Mouse (Mus musculus): ENCODE measurements around the gene Cep290. TPM values are rescaled to one million over a fixed set of nuclear protein-coding genes. Genes with fewer than 3 reads are reported as not detected.
A peak's percentile ranks its signal among the peaks of the same experiment; 100 is the strongest.

The Cep290 gene
- polyA plus RNA-seq, 1 experiment from 2014 or later = 4.2 TPM

DNA sequence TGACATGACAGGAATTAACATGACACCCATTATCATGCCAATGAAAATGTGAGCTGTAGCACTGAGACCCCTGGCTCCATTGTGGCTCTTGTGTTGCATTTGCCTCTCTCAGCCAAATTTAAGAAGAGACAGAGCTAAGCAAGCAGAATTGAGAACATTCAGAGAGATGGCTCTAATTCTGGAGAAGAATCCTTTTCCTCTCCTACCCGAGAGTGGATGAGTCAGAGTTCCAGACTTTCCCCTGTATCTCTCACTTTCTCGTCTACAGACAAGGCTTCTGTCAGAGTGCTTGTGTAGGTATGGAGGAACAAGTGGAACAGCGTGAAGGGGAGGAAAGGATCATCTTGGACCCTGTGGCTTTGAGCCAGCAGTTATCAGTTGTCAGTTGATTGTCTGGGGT, 76.8 kb downstream of the Cep290 start:
- Histone ChIP-seq H3K4me1 (ENCODE audit: control insufficient read depth in 2 of 2, insufficient read depth in 2 of 2, low read length in 2 of 2) (no peaks in the 10 kb centered on the region), H3K27me3 (ENCODE audit: control insufficient read depth, insufficient read depth, low read length) (no peaks in the 10 kb centered on the region), H3K27ac (replicated peaks in 1 of 2; ENCODE audit: control insufficient read depth in 1 of 2, insufficient read depth in 1 of 2, low read depth in 2 of 2, low read length in 2 of 2) (no peak overlapping the region), H3K4me3 (ENCODE audit: control insufficient read depth in 1 of 2, insufficient read depth in 1 of 2, low read depth in 1 of 2, low read length in 2 of 2) (no peak overlapping the region), H3K9ac (ENCODE audit: low read length) (no peak overlapping the region), H3K4me2 (ENCODE audit: low read length) (no peak overlapping the region), H3K9me3 (ENCODE audit: control insufficient read depth, low read length) (no peaks in the 10 kb centered on the region), H3K36me3 (ENCODE audit: control insufficient read depth, insufficient read depth, low read length) (peaks cover 17% of the 10 kb centered on the region)
- WGBS = 48% methylated on average over 3 of the region's 3 CpGs
- no peak for ATAC-seq (ENCODE audit: insufficient number of reproducible peaks, insufficient read depth, low FRiP score, low read depth)

DNA sequence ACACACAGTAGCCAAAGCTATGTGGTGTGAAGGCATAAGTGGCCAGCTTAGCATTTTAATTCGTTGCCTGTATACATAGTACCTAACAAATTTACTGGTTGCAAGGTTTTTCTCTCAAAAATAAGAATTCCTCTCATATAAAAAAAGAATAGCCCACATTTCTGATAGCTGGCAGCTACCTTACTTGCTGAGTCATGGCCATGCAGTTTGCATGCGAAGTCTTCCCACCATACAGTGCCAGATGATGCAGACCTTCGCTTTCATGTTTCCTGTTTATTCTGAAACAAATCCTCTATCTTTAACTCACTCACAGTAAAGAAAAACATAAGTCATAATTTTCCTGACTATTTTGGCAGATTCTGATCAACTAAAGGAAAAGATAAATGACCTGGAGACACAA, 84.3 kb downstream of the Cep290 start:
- WGBS = 85% methylated on average over 3 of the region's 3 CpGs
- no peak overlapping the region for H3K4me2 ChIP-seq (ENCODE audit: low read length)
- ATAC-seq (ENCODE audit: insufficient number of reproducible peaks, insufficient read depth, low FRiP score, low read depth) = no peak
- H3K9ac ChIP-seq (ENCODE audit: low read length) = no peak overlapping the region
- H3K27me3 ChIP-seq (ENCODE audit: control insufficient read depth, insufficient read depth, low read length) = no peaks in the 10 kb centered on the region
- H3K4me1 ChIP-seq (ENCODE audit: control insufficient read depth in 2 of 2, insufficient read depth in 2 of 2, low read length in 2 of 2) = no peaks in the 10 kb centered on the region
- H3K4me3 ChIP-seq (ENCODE audit: control insufficient read depth in 1 of 2, insufficient read depth in 1 of 2, low read depth in 1 of 2, low read length in 2 of 2) = no peak overlapping the region
- H3K27ac ChIP-seq (replicated peaks in 1 of 2; ENCODE audit: control insufficient read depth in 1 of 2, insufficient read depth in 1 of 2, low read depth in 2 of 2, low read length in 2 of 2) = no peak overlapping the region
- no peaks in the 10 kb centered on the region for H3K9me3 ChIP-seq (ENCODE audit: control insufficient read depth, low read length)
- H3K36me3 ChIP-seq (ENCODE audit: control insufficient read depth, insufficient read depth, low read length) = peaks cover 38% of the 10 kb centered on the region

DNA sequence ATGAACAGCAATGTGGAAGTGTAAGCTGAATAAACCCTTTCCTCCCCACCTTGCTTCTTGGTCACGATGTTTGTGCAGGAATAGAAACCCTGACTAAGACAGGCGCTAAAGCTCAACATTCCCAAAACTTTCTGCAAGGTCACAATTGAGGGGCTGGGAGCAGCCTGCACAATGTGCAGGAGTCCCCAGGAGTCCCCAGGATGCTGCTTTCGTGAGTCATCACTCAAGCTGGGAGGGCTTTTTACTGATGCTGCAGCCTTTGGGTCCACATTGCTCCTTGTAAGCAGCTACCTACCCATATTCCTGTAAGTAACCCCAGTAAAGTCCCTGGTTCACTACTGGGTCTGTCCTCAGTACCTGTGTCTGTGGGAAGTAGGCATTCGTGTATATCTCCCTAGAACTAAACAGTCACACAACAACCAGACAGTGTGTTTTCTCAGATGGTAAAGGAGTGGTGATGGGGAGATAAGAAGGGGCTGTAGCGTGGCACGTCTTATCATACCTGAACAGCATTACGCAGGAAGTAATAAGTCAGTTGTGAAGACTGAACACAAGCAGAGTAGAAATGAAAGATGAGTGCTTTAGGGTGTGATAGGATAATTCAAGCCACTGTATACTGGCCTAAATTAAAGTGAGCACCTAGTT, 87.3 kb downstream of the Cep290 start:
- WGBS = 79% methylated on average over 7 of the region's 7 CpGs
- Histone ChIP-seq H3K4me1 (ENCODE audit: control insufficient read depth in 2 of 2, insufficient read depth in 2 of 2, low read length in 2 of 2) (no peaks in the 10 kb centered on the region), H3K27ac (replicated peaks in 1 of 2; ENCODE audit: control insufficient read depth in 1 of 2, insufficient read depth in 1 of 2, low read depth in 2 of 2, low read length in 2 of 2) (no peak overlapping the region), H3K27me3 (ENCODE audit: control insufficient read depth, insufficient read depth, low read length) (no peaks in the 10 kb centered on the region), H3K4me2 (ENCODE audit: low read length) (no peak overlapping the region), H3K4me3 (ENCODE audit: control insufficient read depth in 1 of 2, insufficient read depth in 1 of 2, low read depth in 1 of 2, low read length in 2 of 2) (no peak overlapping the region), H3K36me3 (ENCODE audit: control insufficient read depth, insufficient read depth, low read length) (peaks cover 41% of the 10 kb centered on the region), H3K9me3 (ENCODE audit: control insufficient read depth, low read length) (no peaks in the 10 kb centered on the region), H3K9ac (ENCODE audit: low read length) (no peak overlapping the region)
- ATAC-seq (ENCODE audit: insufficient number of reproducible peaks, insufficient read depth, low FRiP score, low read depth) = no peak

DNA sequence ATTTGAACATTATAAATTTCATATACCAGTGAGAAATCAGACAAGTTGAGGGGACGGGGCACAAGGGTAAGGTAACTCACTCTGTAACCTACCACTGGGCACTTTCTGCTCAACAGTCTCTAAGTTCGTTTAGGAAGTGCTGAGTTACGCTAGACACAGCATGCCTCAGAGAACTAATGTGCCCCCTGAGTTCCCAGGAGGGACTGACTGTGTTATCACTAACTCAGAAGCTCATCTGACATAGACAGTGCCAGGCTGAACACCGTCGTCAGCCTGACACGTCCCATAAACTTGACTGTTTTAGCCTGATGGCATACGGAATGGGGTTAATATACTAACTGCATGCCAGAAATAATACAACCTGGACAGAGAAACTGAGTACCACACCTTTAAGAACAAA, 87.9 kb downstream of the Cep290 start:
- H3K4me3 ChIP-seq (ENCODE audit: control insufficient read depth in 1 of 2, insufficient read depth in 1 of 2, low read depth in 1 of 2, low read length in 2 of 2) = no peak overlapping the region
- no peaks in the 10 kb centered on the region for H3K4me1 ChIP-seq (ENCODE audit: control insufficient read depth in 2 of 2, insufficient read depth in 2 of 2, low read length in 2 of 2)
- H3K36me3 ChIP-seq (ENCODE audit: control insufficient read depth, insufficient read depth, low read length) = peaks cover 41% of the 10 kb centered on the region
- H3K27me3 ChIP-seq (ENCODE audit: control insufficient read depth, insufficient read depth, low read length) = no peaks in the 10 kb centered on the region
- H3K9me3 ChIP-seq (ENCODE audit: control insufficient read depth, low read length) = no peaks in the 10 kb centered on the region
- no peak for ATAC-seq (ENCODE audit: insufficient number of reproducible peaks, insufficient read depth, low FRiP score, low read depth)
- 79% methylated on average over 7 of the region's 7 CpGs for WGBS
- no peak overlapping the region for H3K9ac ChIP-seq (ENCODE audit: low read length)
- H3K27ac ChIP-seq (replicated peaks in 1 of 2; ENCODE audit: control insufficient read depth in 1 of 2, insufficient read depth in 1 of 2, low read depth in 2 of 2, low read length in 2 of 2) = no peak overlapping the region
- H3K4me2 ChIP-seq (ENCODE audit: low read length) = no peak overlapping the region

DNA sequence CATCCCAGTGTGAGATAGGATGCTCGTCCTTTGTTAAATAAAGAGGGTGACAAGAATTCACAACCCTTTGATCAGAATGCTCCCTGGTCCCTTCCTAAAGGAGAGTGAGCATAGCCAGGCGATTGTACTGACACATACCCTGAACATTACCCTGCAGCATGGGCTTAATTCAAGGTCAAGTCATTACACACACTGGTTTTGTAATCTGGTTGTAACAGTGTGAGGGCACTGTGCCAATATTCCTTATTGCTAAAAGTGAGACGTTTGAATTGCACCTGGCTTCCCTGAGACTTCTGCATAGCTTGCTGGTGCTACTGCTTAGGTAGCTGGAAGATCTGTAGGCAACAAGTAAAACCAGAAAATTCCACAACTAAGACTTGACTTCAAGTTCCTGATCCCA, 96.8 kb downstream of the Cep290 start:
- Histone ChIP-seq H3K4me2 (ENCODE audit: low read length) (no peak overlapping the region), H3K27me3 (ENCODE audit: control insufficient read depth, insufficient read depth, low read length) (no peaks in the 10 kb centered on the region), H3K36me3 (ENCODE audit: control insufficient read depth, insufficient read depth, low read length) (no peaks in the 10 kb centered on the region), H3K9ac (ENCODE audit: low read length) (no peak overlapping the region), H3K9me3 (ENCODE audit: control insufficient read depth, low read length) (no peaks in the 10 kb centered on the region), H3K4me1 (ENCODE audit: control insufficient read depth in 2 of 2, insufficient read depth in 2 of 2, low read length in 2 of 2) (0 out of 4 replicates have a peak, but pooled peaks cover 0 to 4% of the 10 kb centered on the region in 2 experiments), H3K27ac (replicated peaks in 1 of 2; ENCODE audit: control insufficient read depth in 1 of 2, insufficient read depth in 1 of 2, low read depth in 2 of 2, low read length in 2 of 2) (no peak overlapping the region), H3K4me3 (ENCODE audit: control insufficient read depth in 1 of 2, insufficient read depth in 1 of 2, low read depth in 1 of 2, low read length in 2 of 2) (no peak overlapping the region)
- 61% methylated on average over 3 of the region's 3 CpGs for WGBS
- ATAC-seq (ENCODE audit: insufficient number of reproducible peaks, insufficient read depth, low FRiP score, low read depth) = no peak

DNA sequence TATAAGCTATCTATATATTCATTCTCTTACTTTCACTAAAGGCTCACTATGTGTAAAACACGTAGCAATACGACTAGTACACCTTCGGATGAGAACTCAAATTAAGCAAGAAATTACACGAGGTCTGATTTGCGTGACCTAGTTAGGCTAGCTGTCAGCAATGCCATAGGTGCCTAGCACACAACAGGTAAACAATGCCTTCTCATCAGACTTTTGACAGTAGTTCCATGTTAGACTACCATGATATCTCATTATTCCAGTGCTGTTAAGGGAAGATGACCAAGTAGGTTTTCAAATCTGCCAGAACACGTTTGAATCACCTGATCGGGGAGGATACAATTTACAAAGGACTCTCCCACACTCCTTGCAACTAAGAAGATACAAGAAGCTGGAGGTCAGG, 101.2 kb downstream of the Cep290 start:
- no peak for ATAC-seq (ENCODE audit: insufficient number of reproducible peaks, insufficient read depth, low FRiP score, low read depth)

GRCm38 (mm10) chr10:100588932-100589388, 101.6 kb downstream of the Cep290 start:
- Histone ChIP-seq H3K4me1 (ENCODE audit: control insufficient read depth in 2 of 2, insufficient read depth in 2 of 2, low read length in 2 of 2) (0 out of 4 replicates have a peak, but pooled peaks cover 0 to 4% of the 10 kb centered on the region in 2 experiments), H3K36me3 (ENCODE audit: control insufficient read depth, insufficient read depth, low read length) (no peaks in the 10 kb centered on the region), H3K27ac (replicated peaks in 1 of 2; ENCODE audit: control insufficient read depth in 1 of 2, insufficient read depth in 1 of 2, low read depth in 2 of 2, low read length in 2 of 2) (peak overlapping the region; percentile 55 to 64), H3K9ac (ENCODE audit: low read length) (peak overlapping the region; percentile 83), H3K27me3 (ENCODE audit: control insufficient read depth, insufficient read depth, low read length) (no peaks in the 10 kb centered on the region), H3K4me2 (ENCODE audit: low read length) (peak overlapping the region; percentile 79), H3K9me3 (ENCODE audit: control insufficient read depth, low read length) (no peaks in the 10 kb centered on the region), H3K4me3 (ENCODE audit: control insufficient read depth in 1 of 2, insufficient read depth in 1 of 2, low read depth in 1 of 2, low read length in 2 of 2) (peak overlapping the region; percentile 78 to 98)
- ATAC-seq (ENCODE audit: insufficient number of reproducible peaks, insufficient read depth, low FRiP score, low read depth) = peak; percentile 96
- under 1% methylated on average over 31 of the region's 31 CpGs for WGBS

More for the DNA sequence above, 101.2 kb downstream of the Cep290 start:
- no peaks in the 10 kb centered on the region for H3K9me3 ChIP-seq (ENCODE audit: control insufficient read depth, low read length)
- WGBS = 40% methylated on average over 7 of the region's 7 CpGs
- peak overlapping the region; percentile 78 to 98 for H3K4me3 ChIP-seq (ENCODE audit: control insufficient read depth in 1 of 2, insufficient read depth in 1 of 2, low read depth in 1 of 2, low read length in 2 of 2)
- 0 out of 4 replicates have a peak, but pooled peaks cover 0 to 4% of the 10 kb centered on the region in 2 experiments for H3K4me1 ChIP-seq (ENCODE audit: control insufficient read depth in 2 of 2, insufficient read depth in 2 of 2, low read length in 2 of 2)
- H3K27ac ChIP-seq (replicated peaks in 1 of 2; ENCODE audit: control insufficient read depth in 1 of 2, insufficient read depth in 1 of 2, low read depth in 2 of 2, low read length in 2 of 2) = peak overlapping the region; percentile 55 to 64; a peak in 2 of 4 replicates
- H3K4me2 ChIP-seq (ENCODE audit: low read length) = peak overlapping the region; percentile 79
- no peaks in the 10 kb centered on the region for H3K36me3 ChIP-seq (ENCODE audit: control insufficient read depth, insufficient read depth, low read length)
- peak overlapping the region; percentile 83 for H3K9ac ChIP-seq (ENCODE audit: low read length)
- H3K27me3 ChIP-seq (ENCODE audit: control insufficient read depth, insufficient read depth, low read length) = no peaks in the 10 kb centered on the region

DNA sequence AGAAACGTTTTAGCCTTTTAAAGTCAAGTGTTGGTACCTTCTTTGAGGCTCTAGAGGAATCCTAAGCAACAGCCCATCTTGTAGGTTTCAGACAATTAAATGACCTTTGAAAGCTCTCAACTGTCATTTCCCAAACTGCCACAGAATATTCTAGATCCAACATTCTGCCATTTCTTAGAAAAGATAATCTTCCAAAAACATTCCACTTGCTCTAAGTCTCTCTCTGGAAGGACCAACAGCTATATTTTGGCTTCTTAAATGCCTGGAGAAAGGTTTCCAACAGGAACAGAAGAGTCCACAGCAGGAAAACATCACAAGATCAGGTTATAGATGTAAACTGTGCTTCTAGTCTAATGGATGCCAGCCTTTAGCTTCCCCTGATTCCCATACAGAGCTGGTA, 103.0 kb downstream of the Cep290 start, which contains the start of the genes 4930430F08Rik and 1700017N19Rik:
4930430F08Rik (minus strand) TSS at position 101 of the 400 bp plus-strand sequence.
1700017N19Rik (plus strand) TSS at position 162 of the 400 bp plus-strand sequence.
- Histone ChIP-seq H3K27ac (replicated peaks in 1 of 2; ENCODE audit: control insufficient read depth in 1 of 2, insufficient read depth in 1 of 2, low read depth in 2 of 2, low read length in 2 of 2) (no peak within 1 kb of the TSS), H3K27me3 (ENCODE audit: control insufficient read depth, insufficient read depth, low read length) (no peaks in the 10 kb centered on the region), H3K4me2 (ENCODE audit: low read length) (peak within 1 kb of the TSS; percentile 79), H3K36me3 (ENCODE audit: control insufficient read depth, insufficient read depth, low read length) (no peaks in the 10 kb centered on the region), H3K4me1 (ENCODE audit: control insufficient read depth in 2 of 2, insufficient read depth in 2 of 2, low read length in 2 of 2) (0 out of 4 replicates have a peak, but pooled peaks cover 0 to 4% of the 10 kb centered on the region in 2 experiments), H3K9me3 (ENCODE audit: control insufficient read depth, low read length) (no peaks in the 10 kb centered on the region), H3K9ac (ENCODE audit: low read length) (no peak within 1 kb of the TSS), H3K4me3 (ENCODE audit: control insufficient read depth in 1 of 2, insufficient read depth in 1 of 2, low read depth in 1 of 2, low read length in 2 of 2) (peak within 1 kb of the TSS in 1 of 2 experiments; percentile 78; a peak in 3 of 4 replicates)
- WGBS = 82% methylated on average over 1 of the region's 1 CpGs
- ATAC-seq (ENCODE audit: insufficient number of reproducible peaks, insufficient read depth, low FRiP score, low read depth) = no peak
